In the genomic region with DNA sequence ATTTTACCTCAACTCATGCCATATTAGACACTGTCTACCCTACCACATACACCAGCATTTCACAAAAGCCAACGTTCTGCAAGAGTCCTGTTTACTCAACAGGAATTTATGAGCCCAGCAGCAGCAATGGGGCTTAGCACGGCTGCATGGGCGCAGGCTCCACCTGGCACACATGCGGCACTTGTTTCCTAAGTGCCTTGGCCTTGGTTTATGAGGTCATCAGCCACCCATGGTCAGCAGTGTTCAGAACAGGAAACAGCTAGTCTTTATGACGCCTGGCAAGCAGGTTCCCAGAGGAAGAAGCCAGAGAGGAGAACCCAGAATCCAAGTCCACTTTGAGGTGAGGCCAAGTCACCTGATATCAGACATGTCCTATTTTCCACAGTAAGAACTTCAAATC, we compare ENCODE assay signal across 19 mouse cellular contexts.
DNase-seq lines count a peak whose midpoint lies in the region; ATAC-seq and TF ChIP-seq lines count a peak whose summit lies in the region.
"Had no signal": no experiment of that assay in that cellular context is flagged by ENCODE, and none has a peak within 500 bp of the region (broad histone marks: within the 10 kb centered on the region; RNA-seq: fewer than 3 reads in every experiment).

No protein-coding gene starts in this region.

- WGBS in kidney, adult 2 months, result 37% methylated on average over 5 of the region's 5 CpGs
- WGBS in kidney, embryonic 16.5 days, result 26% methylated on average over 5 of the region's 5 CpGs
- 37% methylated on average over 5 of the region's 5 CpGs for WGBS in intestine, embryonic 16.5 days
- 35% methylated on average over 5 of the region's 5 CpGs for WGBS in limb, embryonic 10.5 days
- WGBS in forebrain, embryonic 12.5 days, result 93% methylated on average over 5 of the region's 5 CpGs

- DNase-seq in adrenal gland, adult (ENCODE audit: inconsistent age in 2 of 2, low spot score in 1 of 2), result peak; percentile 50 to 79
- no peak for DNase-seq in adrenal gland, postnatal 4 days (ENCODE audit: low spot score in 2 of 2)
- peak; percentile 49 for DNase-seq in kidney, adult 2 months
- peak; percentile 66 for DNase-seq in limb, embryonic 10.5 days (ENCODE audit: low spot score)
- no peak for DNase-seq in B cell, adult 2 months
- DNase-seq: cerebellum, adult 8-10 months; embryo, embryonic 11 days; gastrocnemius, adult 2 months; heart, adult 2 months; midbrain, embryonic 14.5 days; right cerebral cortex, adult 18-20 months had no signal

- TF ChIP-seq CTCF in kidney, adult 2 months (conservative IDR thresholded peaks at IDR 0.05; ENCODE audit: insufficient read depth, insufficient read length, low read depth, low read length), result no peak

- no peak; the same call in 1 of the 2 replicates for ATAC-seq in kidney, embryonic 16.5 days (ENCODE audit: low FRiP score, low TSS enrichment)
- peak; percentile 79 for ATAC-seq in intestine, embryonic 16.5 days
- no peak for ATAC-seq in forebrain, embryonic 12.5 days (ENCODE audit: low FRiP score)
- ATAC-seq: forebrain, embryonic 13.5 days had no signal

- H3K4me1 ChIP-seq in kidney, adult 2 months (ENCODE audit: control insufficient read depth, insufficient read depth, low read length), result peaks cover 11% of the 10 kb centered on the region; the same call in 1 of the 2 replicates
- peaks cover 19% of the 10 kb centered on the region for H3K4me1 ChIP-seq in kidney, embryonic 16.5 days (ENCODE audit: insufficient read depth, low read length)
- peaks cover 15% of the 10 kb centered on the region for H3K4me1 ChIP-seq in intestine, embryonic 16.5 days (ENCODE audit: control insufficient read depth, insufficient read depth, low read length)
- H3K4me1 ChIP-seq in limb, embryonic 10.5 days, result peaks cover 76% of the 10 kb centered on the region
- peaks cover 33% of the 10 kb centered on the region for H3K4me1 ChIP-seq in forebrain, embryonic 12.5 days

- TF ChIP-seq POLR2A in kidney, adult 2 months (IDR thresholded peaks at IDR 0.05; ENCODE audit: low read depth, low read length), result no peak

- H3K27ac ChIP-seq in kidney, adult 2 months (ENCODE audit: insufficient read depth, low read depth, low read length), result no peak overlapping the region
- no peak overlapping the region for H3K27ac ChIP-seq in kidney, embryonic 16.5 days (ENCODE audit: low read length)
- H3K27ac ChIP-seq in intestine, embryonic 16.5 days (ENCODE audit: low read length), result no peak overlapping the region
- peak overlapping the region; percentile 61 for H3K27ac ChIP-seq in limb, embryonic 10.5 days
- H3K27ac ChIP-seq in forebrain, embryonic 12.5 days, result no peak overlapping the region
- H3K27ac ChIP-seq: forebrain, embryonic 13.5 days; gastrocnemius, adult 2 months; heart, adult 2 months; hindbrain, embryonic 14.5 days; left cerebral cortex, adult 2 months had no signal

- no peak overlapping the region for H3K4me2 ChIP-seq in kidney, embryonic 16.5 days (replicated peaks; ENCODE audit: low read depth, low read length)
- no peak overlapping the region for H3K4me2 ChIP-seq in intestine, embryonic 16.5 days (ENCODE audit: low read depth, low read length)
- no peak overlapping the region for H3K4me2 ChIP-seq in forebrain, embryonic 12.5 days
- H3K4me2 ChIP-seq: forebrain, embryonic 13.5 days; hindbrain, embryonic 14.5 days; liver, embryonic 11.5 days had no signal

- H3K9me3 ChIP-seq in kidney, embryonic 16.5 days (ENCODE audit: low read length), result no peaks in the 10 kb centered on the region
- no peaks in the 10 kb centered on the region for H3K9me3 ChIP-seq in intestine, embryonic 16.5 days (ENCODE audit: control insufficient read depth, low read length)
- H3K9me3 ChIP-seq in limb, embryonic 10.5 days (replicated peaks), result no peaks in the 10 kb centered on the region
- H3K9me3 ChIP-seq in forebrain, embryonic 12.5 days, result no peaks in the 10 kb centered on the region
- H3K9me3 ChIP-seq: forebrain, embryonic 13.5 days had no signal

- H3K4me3 ChIP-seq in kidney, adult 2 months (ENCODE audit: insufficient read depth, low read depth, low read length), result no peak overlapping the region
- H3K4me3 ChIP-seq in kidney, embryonic 16.5 days (ENCODE audit: low read length), result no peak overlapping the region
- no peak overlapping the region for H3K4me3 ChIP-seq in intestine, embryonic 16.5 days (ENCODE audit: low read length)
- H3K4me3 ChIP-seq in limb, embryonic 10.5 days, result no peak overlapping the region; the same call in 1 of the 2 replicates
- H3K4me3 ChIP-seq in forebrain, embryonic 12.5 days (replicated peaks), result no peak overlapping the region
- H3K4me3 ChIP-seq: forebrain, embryonic 13.5 days; gastrocnemius, adult 2 months; heart, adult 2 months; left cerebral cortex, adult 2 months had no signal

- no peak overlapping the region for H3K9ac ChIP-seq in kidney, embryonic 16.5 days (replicated peaks; ENCODE audit: low read length)
- no peak overlapping the region for H3K9ac ChIP-seq in intestine, embryonic 16.5 days (ENCODE audit: low read depth, low read length)
- no peak overlapping the region for H3K9ac ChIP-seq in forebrain, embryonic 12.5 days
- H3K9ac ChIP-seq: forebrain, embryonic 13.5 days; hindbrain, embryonic 14.5 days had no signal

- H3K36me3 ChIP-seq in kidney, adult 2 months (ENCODE audit: control insufficient read depth, insufficient read depth, low read length), result no peaks in the 10 kb centered on the region
- H3K36me3 ChIP-seq in kidney, embryonic 16.5 days (ENCODE audit: insufficient read depth, low read length), result no peaks in the 10 kb centered on the region
- no peaks in the 10 kb centered on the region for H3K36me3 ChIP-seq in intestine, embryonic 16.5 days (ENCODE audit: control insufficient read depth, insufficient read depth, low read length)
- H3K36me3 ChIP-seq in limb, embryonic 10.5 days, result no peaks in the 10 kb centered on the region
- H3K36me3 ChIP-seq in forebrain, embryonic 12.5 days (replicated peaks), result no peaks in the 10 kb centered on the region

- H3K27me3 ChIP-seq in kidney, adult 2 months (replicated peaks; ENCODE audit: control insufficient read depth, insufficient read depth, low read length), result no peaks in the 10 kb centered on the region
- H3K27me3 ChIP-seq in kidney, embryonic 16.5 days (ENCODE audit: insufficient read depth, low read length), result no peaks in the 10 kb centered on the region
- H3K27me3 ChIP-seq in intestine, embryonic 16.5 days (replicated peaks; ENCODE audit: control insufficient read depth, insufficient read depth, low read length), result no peaks in the 10 kb centered on the region
- no peaks in the 10 kb centered on the region for H3K27me3 ChIP-seq in limb, embryonic 10.5 days (ENCODE audit: low read depth, poor library complexity, severe bottlenecking)
- no peaks in the 10 kb centered on the region for H3K27me3 ChIP-seq in forebrain, embryonic 12.5 days
- H3K27me3 ChIP-seq: CH12.LX; forebrain, embryonic 13.5 days had no signal

Comparison
In these comparisons a context has a peak if more than half of its experiments do, and no peak if none do; other contexts are left out.
1. DNase-seq: peak in adrenal gland, adult (2 of 2), kidney, adult 2 months (single experiment) and limb, embryonic 10.5 days (single experiment); none in adrenal gland, postnatal 4 days (0 of 2) and B cell, adult 2 months (0 of 2).